Mouse (Mus musculus): ENCODE measurements around the gene Olfr160. TPM values are rescaled to one million over a fixed set of nuclear protein-coding genes. Genes with fewer than 3 reads are reported as not detected.

Olfr160 gene
- polyA plus RNA-seq (2016; fragmentation: Nextera tagmentation; extraction: Ambion mirVana) = not detected in 2 replicates

DNA sequence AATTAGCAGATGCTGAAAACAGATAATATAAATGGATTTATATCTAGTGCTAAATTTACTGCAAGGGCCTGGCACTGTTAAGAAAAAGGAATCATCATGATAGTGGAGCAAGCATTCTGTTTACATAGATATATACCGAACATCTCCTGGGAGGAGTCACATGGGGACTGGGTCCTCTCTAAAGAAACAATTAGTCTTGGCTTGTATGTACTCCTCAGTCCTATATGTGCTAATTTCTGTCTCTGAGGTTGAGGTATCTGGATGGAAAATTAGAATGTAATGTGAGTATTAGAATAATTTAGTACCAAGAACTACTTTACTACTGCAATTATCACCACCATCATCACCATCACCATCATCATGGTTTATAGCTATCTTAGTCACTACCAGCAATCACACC lies at the start of gene Olfr160:
Gene Olfr160, minus strand, starts transcription at position 101 of the 400 bp plus-strand sequence.
- no peaks in the 10 kb centered on the region for H3K27me3 ChIP-seq
- no peaks in the 10 kb centered on the region for H3K36me3 ChIP-seq
- H3K4me3 ChIP-seq = no peak within 1 kb of the TSS
- no peaks in the 10 kb centered on the region for H3K9me3 ChIP-seq
- ATAC-seq (ENCODE audit: low FRiP score, low read depth) = no peak
- no peak within 1 kb of the TSS for H3K27ac ChIP-seq (replicated peaks)
- 94% methylated on average over 1 of the region's 1 CpGs for WGBS
- H3K9ac ChIP-seq (replicated peaks) = no peak within 1 kb of the TSS
- no peaks in the 10 kb centered on the region for H3K4me1 ChIP-seq
- no peak within 1 kb of the TSS for H3K4me2 ChIP-seq (replicated peaks)

DNA sequence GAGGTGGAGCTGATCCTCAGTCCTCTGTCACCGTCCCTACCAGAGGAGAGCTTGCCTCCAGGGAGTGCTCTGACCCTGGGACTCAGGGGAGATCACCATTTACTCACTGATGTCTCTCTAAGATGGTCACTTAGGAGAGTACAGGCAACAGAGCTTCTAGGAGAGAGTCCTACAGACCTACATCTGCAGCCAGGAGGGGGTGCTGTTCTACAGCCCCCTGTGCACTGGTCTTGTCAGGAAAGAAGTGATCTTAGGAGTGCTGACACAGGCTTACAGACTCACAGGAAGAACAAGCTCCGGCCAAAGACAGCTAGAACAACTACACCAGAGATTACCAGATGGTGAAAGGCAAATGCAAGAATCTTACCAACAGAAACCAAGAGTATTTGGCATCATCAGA lies 46.5 kb upstream of the Olfr160 start:
- H3K27me3 ChIP-seq = no peaks in the 10 kb centered on the region
- H3K4me2 ChIP-seq (replicated peaks) = no peak overlapping the region
- 69% methylated on average over 2 of the region's 2 CpGs for WGBS
- no peak overlapping the region for H3K9ac ChIP-seq (replicated peaks)
- H3K9me3 ChIP-seq = no peaks in the 10 kb centered on the region
- H3K4me1 ChIP-seq = no peaks in the 10 kb centered on the region
- H3K36me3 ChIP-seq = no peaks in the 10 kb centered on the region
- no peak overlapping the region for H3K27ac ChIP-seq (replicated peaks)
- peak; percentile 41; the same call in 1 of the 2 replicates for ATAC-seq (ENCODE audit: low FRiP score, low read depth)
- no peak overlapping the region for H3K4me3 ChIP-seq

DNA sequence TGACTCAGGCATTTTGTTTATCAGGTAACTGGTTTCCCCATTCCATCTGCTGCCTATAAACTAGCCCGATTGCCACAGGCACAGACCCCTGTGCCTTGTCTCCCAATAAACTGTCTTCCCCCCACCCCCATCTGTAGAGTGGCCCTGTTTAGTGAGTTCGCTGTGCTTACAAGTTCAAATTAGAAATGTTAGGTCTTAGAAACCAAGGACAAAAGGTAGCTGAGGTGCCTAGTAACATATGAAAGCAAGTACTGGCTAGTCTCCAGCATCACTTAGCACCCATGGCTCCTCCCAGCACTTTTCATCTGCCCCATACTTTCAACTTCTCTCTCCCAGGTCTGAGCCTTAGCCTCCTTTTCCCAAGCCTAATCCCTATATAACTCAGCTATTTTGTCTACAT lies 45.7 kb upstream of the Olfr160 start:
- H3K9me3 ChIP-seq = no peaks in the 10 kb centered on the region
- H3K4me1 ChIP-seq = no peaks in the 10 kb centered on the region
- no peak overlapping the region for H3K4me3 ChIP-seq
- WGBS = 83% methylated on average over 2 of the region's 2 CpGs
- H3K9ac ChIP-seq (replicated peaks) = no peak overlapping the region
- no peak overlapping the region for H3K27ac ChIP-seq (replicated peaks)
- ATAC-seq (ENCODE audit: low FRiP score, low read depth) = no peak
- H3K4me2 ChIP-seq (replicated peaks) = no peak overlapping the region
- no peaks in the 10 kb centered on the region for H3K36me3 ChIP-seq
- H3K27me3 ChIP-seq = no peaks in the 10 kb centered on the region

GRCm38 (mm10) chr9:37752006-37752405 lies 36.0 kb upstream of the Olfr160 start:
- Histone ChIP-seq H3K9ac (replicated peaks) (no peak overlapping the region), H3K27ac (replicated peaks) (no peak overlapping the region), H3K9me3 (no peaks in the 10 kb centered on the region), H3K4me1 (peaks cover 13% of the 10 kb centered on the region), H3K27me3 (no peaks in the 10 kb centered on the region), H3K4me3 (no peak overlapping the region), H3K4me2 (replicated peaks) (no peak overlapping the region), H3K36me3 (no peaks in the 10 kb centered on the region)
- WGBS = 68% methylated on average over 4 of the region's 4 CpGs
- ATAC-seq (ENCODE audit: low FRiP score, low read depth) = no peak

DNA sequence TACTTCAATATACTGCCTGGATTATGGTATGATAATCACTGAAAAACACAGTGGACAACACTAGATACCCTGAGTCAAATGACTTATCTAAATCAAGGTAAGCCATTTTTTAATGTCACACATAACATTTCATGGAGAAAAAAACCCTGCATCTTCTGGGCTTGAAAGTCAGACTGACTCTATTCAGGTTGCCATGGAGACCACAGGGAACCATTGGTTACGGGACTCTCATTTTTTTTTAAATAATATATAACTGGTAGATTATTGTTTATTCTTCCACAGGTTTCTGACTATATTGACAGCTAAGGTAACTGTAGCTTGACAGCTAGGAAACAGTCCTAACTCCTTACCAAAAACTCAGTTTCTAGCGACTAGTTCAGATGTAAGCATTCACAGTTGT lies 35.4 kb upstream of the Olfr160 start:
- Histone ChIP-seq H3K4me3 (no peak overlapping the region), H3K4me1 (peaks cover 13% of the 10 kb centered on the region), H3K4me2 (replicated peaks) (no peak overlapping the region), H3K36me3 (no peaks in the 10 kb centered on the region), H3K9me3 (no peaks in the 10 kb centered on the region), H3K27me3 (no peaks in the 10 kb centered on the region), H3K27ac (replicated peaks) (no peak overlapping the region), H3K9ac (replicated peaks) (no peak overlapping the region)
- 59% methylated on average over 2 of the region's 2 CpGs for WGBS
- no peak for ATAC-seq (ENCODE audit: low FRiP score, low read depth)

GRCm38 (mm10) chr9:37750319-37751075 lies 34.4 kb upstream of the Olfr160 start:
- peak; percentile 77 for ATAC-seq (ENCODE audit: low FRiP score, low read depth)
- Histone ChIP-seq H3K27me3 (no peaks in the 10 kb centered on the region), H3K9me3 (no peaks in the 10 kb centered on the region), H3K4me2 (replicated peaks) (no peak overlapping the region; the same call in 1 of the 2 replicates), H3K9ac (replicated peaks) (no peak overlapping the region), H3K4me1 (peaks cover 13% of the 10 kb centered on the region), H3K36me3 (no peaks in the 10 kb centered on the region), H3K27ac (replicated peaks) (no peak overlapping the region), H3K4me3 (no peak overlapping the region)
- 34% methylated on average over 7 of the region's 7 CpGs for WGBS

DNA sequence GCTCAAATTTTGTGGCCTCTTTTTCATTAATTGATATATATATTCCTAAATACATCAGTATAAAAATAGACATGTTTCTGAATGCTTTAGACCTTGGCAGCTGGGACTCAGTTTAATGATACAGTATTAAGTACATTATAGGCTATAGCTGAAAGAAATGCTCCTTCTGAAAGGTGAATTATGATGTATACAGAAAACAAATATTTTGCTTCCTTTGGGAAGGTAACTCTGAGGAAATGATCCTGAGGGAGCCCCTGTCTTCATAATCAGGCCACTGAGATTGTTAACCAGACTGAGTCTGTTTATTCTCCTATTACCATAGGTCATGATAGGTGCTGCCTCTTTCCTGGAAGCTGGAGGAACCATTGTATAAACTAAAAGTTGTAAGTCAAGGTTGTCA lies 28.8 kb upstream of the Olfr160 start, which contains the start of gene Olfr874:
Gene Olfr874, plus strand, starts transcription at position 301 of the 400 bp plus-strand sequence.
- H3K27ac ChIP-seq (replicated peaks) = no peak within 1 kb of the TSS
- H3K4me3 ChIP-seq = no peak within 1 kb of the TSS
- H3K4me2 ChIP-seq (replicated peaks) = no peak within 1 kb of the TSS
- no peaks in the 10 kb centered on the region for H3K9me3 ChIP-seq
- no peak within 1 kb of the TSS for H3K9ac ChIP-seq (replicated peaks)
- H3K27me3 ChIP-seq = no peaks in the 10 kb centered on the region
- no peak for ATAC-seq (ENCODE audit: low FRiP score, low read depth)
- H3K4me1 ChIP-seq = 0 out of 2 replicates have a peak, but pooled peaks cover under 1% of the 10 kb centered on the region
- H3K36me3 ChIP-seq = no peaks in the 10 kb centered on the region

- Histone ChIP-seq H3K27ac (replicated peaks) (no peak overlapping the region), H3K9me3 (no peaks in the 10 kb centered on the region), H3K9ac (replicated peaks) (no peak overlapping the region), H3K4me1 (no peaks in the 10 kb centered on the region), H3K27me3 (no peaks in the 10 kb centered on the region), H3K4me2 (replicated peaks) (no peak overlapping the region), H3K36me3 (no peaks in the 10 kb centered on the region), H3K4me3 (no peak overlapping the region)
- 93% methylated on average over 1 of the region's 1 CpGs for WGBS
- no peak for ATAC-seq (ENCODE audit: low FRiP score, low read depth)
Measured at GRCm38 (mm10) chr9:37734310-37734709, 18.3 kb upstream of the Olfr160 start.

DNA sequence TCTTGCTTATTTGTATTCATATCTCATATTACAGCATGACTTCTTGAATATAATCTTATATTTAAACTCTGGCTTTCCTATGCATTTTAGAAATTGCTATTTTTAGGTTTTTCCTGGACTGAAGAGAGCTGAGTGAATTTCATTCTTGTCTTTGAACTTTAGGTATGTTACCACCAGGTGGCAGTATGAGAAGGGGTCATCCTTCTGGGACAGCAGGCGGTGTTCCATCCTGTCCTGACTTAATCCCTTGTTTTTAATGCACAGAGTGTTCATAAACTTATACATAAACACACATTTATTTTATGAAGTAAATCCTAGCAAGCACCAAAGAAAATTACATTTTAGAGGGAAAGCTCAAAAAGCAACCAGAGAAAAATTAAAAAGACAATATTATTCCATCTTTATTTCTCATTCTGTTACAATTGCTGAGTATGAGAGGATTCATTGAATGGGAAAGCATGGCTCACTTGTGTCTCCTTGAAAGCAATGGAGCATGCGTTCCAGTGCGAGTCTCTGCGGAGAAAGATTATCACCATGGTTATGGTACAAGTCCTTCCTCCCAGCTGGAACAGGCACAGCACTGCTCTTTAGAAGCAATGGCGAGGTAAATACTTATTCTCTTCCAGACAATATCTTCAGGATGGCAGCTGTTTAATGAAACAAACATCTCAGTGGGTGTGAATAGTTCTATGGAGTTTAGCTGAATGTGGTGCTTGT lies 25.9 kb downstream of the Olfr160 start:
- H3K27ac ChIP-seq (replicated peaks) = no peak overlapping the region
- H3K4me3 ChIP-seq = no peak overlapping the region
- WGBS = 27% methylated on average over 5 of the region's 5 CpGs
- ATAC-seq (ENCODE audit: low FRiP score, low read depth) = peak; percentile 77
- H3K36me3 ChIP-seq = no peaks in the 10 kb centered on the region
- no peak overlapping the region for H3K4me2 ChIP-seq (replicated peaks)
- no peak overlapping the region for H3K9ac ChIP-seq (replicated peaks)
- H3K9me3 ChIP-seq = 0 out of 2 replicates have a peak, but pooled peaks cover 3% of the 10 kb centered on the region
- no peaks in the 10 kb centered on the region; the same call in 1 of the 2 replicates for H3K4me1 ChIP-seq
- H3K27me3 ChIP-seq = no peaks in the 10 kb centered on the region

- Histone ChIP-seq H3K27ac (replicated peaks) (no peak overlapping the region), H3K4me1 (no peaks in the 10 kb centered on the region; the same call in 1 of the 2 replicates), H3K9ac (replicated peaks) (no peak overlapping the region), H3K4me3 (no peak overlapping the region), H3K4me2 (replicated peaks) (no peak overlapping the region), H3K36me3 (no peaks in the 10 kb centered on the region), H3K9me3 (0 out of 2 replicates have a peak, but pooled peaks cover 3% of the 10 kb centered on the region), H3K27me3 (no peaks in the 10 kb centered on the region)
- peak; percentile 38; the same call in 1 of the 2 replicates for ATAC-seq (ENCODE audit: low FRiP score, low read depth)
- WGBS = 43% methylated on average over 3 of the region's 3 CpGs
Measured at GRCm38 (mm10) chr9:37687941-37688303, 28.1 kb downstream of the Olfr160 start.

GRCm38 (mm10) chr9:37687288-37687940 lies 28.6 kb downstream of the Olfr160 start:
- no peak for ATAC-seq (ENCODE audit: low FRiP score, low read depth)
- H3K27me3 ChIP-seq = no peaks in the 10 kb centered on the region
- H3K27ac ChIP-seq (replicated peaks) = no peak overlapping the region
- no peaks in the 10 kb centered on the region; the same call in 1 of the 2 replicates for H3K4me1 ChIP-seq
- no peak overlapping the region for H3K9ac ChIP-seq (replicated peaks)
- 0 out of 2 replicates have a peak, but pooled peaks cover 3% of the 10 kb centered on the region for H3K9me3 ChIP-seq
- no peak overlapping the region for H3K4me2 ChIP-seq (replicated peaks)
- H3K4me3 ChIP-seq = no peak overlapping the region
- H3K36me3 ChIP-seq = no peaks in the 10 kb centered on the region
- WGBS = 59% methylated on average over 3 of the region's 3 CpGs

DNA sequence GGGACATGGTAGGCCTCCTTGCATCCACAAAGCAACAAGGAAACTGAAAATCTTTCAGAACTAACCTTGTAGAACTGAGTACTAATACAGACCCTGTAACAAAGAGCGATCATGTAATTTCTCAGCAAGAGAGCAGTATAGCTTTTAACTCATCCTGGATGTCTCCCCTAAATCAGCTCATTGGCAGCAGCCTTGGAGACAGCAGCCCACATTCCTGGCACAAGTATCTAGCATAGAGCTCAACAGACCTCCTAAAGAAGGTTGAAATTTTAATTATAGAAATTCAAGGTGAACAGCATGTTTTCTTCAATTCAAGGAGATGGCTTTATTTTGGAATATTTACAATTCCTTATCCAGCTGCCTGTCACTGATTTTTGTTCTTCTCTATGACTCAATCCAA lies 34.9 kb downstream of the Olfr160 start:
- WGBS = 95% methylated on average over 1 of the region's 1 CpGs
- Histone ChIP-seq H3K27me3 (no peaks in the 10 kb centered on the region), H3K4me1 (no peaks in the 10 kb centered on the region), H3K9me3 (no peaks in the 10 kb centered on the region), H3K27ac (replicated peaks) (no peak overlapping the region), H3K4me2 (replicated peaks) (no peak overlapping the region), H3K4me3 (no peak overlapping the region), H3K36me3 (no peaks in the 10 kb centered on the region), H3K9ac (replicated peaks) (no peak overlapping the region)
- no peak for ATAC-seq (ENCODE audit: low FRiP score, low read depth)

All from midbrain, embryonic 12.5 days (tissue).